Mouse (Mus musculus): Measurements from ENCODE around the gene Dip2c. TPM values are rescaled to one million over a fixed set of nuclear protein-coding genes. Genes with fewer than 3 reads are reported as not detected.

The Dip2c gene
- polyA plus RNA-seq, 1 experiment = 8.4 TPM

GRCm38 (mm10) chr13:9333187-9333586 is 56.9 kb downstream of the Dip2c start:
- H3K4me3 ChIP-seq (ENCODE audit: low read depth, low read length) = no peak overlapping the region
- no peak overlapping the region for H3K27ac ChIP-seq (ENCODE audit: insufficient read depth, low read length)
- no peaks in the 10 kb centered on the region for H3K4me1 ChIP-seq (ENCODE audit: control insufficient read depth, insufficient read depth, low read length)
- H3K36me3 ChIP-seq (ENCODE audit: control insufficient read depth, insufficient read depth, low read length, poor library complexity, severe bottlenecking) = no peaks in the 10 kb centered on the region
- no peaks in the 10 kb centered on the region for H3K27me3 ChIP-seq (ENCODE audit: control insufficient read depth, insufficient read depth, low read length, poor library complexity, severe bottlenecking)
- H3K9me3 ChIP-seq (replicated peaks; ENCODE audit: control insufficient read depth, insufficient read depth, low read length, poor library complexity, severe bottlenecking) = no peaks in the 10 kb centered on the region
- no peak for TF ChIP-seq CTCF (IDR thresholded peaks at IDR 0.05; ENCODE audit: low read depth, low read length)
- no peak for TF ChIP-seq EP300 (IDR thresholded peaks at IDR 0.05; ENCODE audit: insufficient read depth, low read depth, low read length)
- no peak for TF ChIP-seq POLR2A (IDR thresholded peaks at IDR 0.05; ENCODE audit: insufficient read depth, low read length)
- no peak overlapping the region for H3K9ac ChIP-seq (ENCODE audit: low read depth, poor library complexity, severe bottlenecking)

GRCm38 (mm10) chr13:9340293-9340692 is 64.0 kb downstream of the Dip2c start:
- Histone ChIP-seq H3K4me1 (ENCODE audit: control insufficient read depth, insufficient read depth, low read length) (no peaks in the 10 kb centered on the region), H3K27me3 (ENCODE audit: control insufficient read depth, insufficient read depth, low read length, poor library complexity, severe bottlenecking) (no peaks in the 10 kb centered on the region), H3K9ac (ENCODE audit: low read depth, poor library complexity, severe bottlenecking) (no peak overlapping the region), H3K9me3 (replicated peaks; ENCODE audit: control insufficient read depth, insufficient read depth, low read length, poor library complexity, severe bottlenecking) (no peaks in the 10 kb centered on the region), H3K36me3 (ENCODE audit: control insufficient read depth, insufficient read depth, low read length, poor library complexity, severe bottlenecking) (no peaks in the 10 kb centered on the region), H3K27ac (ENCODE audit: insufficient read depth, low read length) (no peak overlapping the region), H3K4me3 (ENCODE audit: low read depth, low read length) (no peak overlapping the region)
- no peak for TF ChIP-seq POLR2A (IDR thresholded peaks at IDR 0.05; ENCODE audit: insufficient read depth, low read length)

DNA sequence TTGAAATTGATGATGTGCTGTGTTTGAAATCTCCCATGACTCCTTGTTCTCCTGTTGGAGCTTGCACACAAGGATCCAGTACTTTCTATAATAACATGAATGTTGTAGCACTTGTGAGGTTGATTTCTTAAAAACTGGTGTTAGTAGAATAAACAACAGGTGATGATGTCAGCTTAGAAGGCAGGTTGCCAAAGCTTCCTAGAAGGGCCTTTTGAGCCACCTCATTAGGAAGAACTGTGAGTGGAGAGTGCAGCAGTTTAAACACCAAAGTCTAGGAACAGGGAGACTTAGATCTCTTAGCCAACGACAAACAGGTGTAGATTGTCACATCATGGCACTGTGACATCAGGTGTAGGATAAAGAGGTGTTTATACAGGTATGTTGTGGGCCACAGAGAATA is 66.4 kb downstream of the Dip2c start:
- Histone ChIP-seq H3K4me3 (ENCODE audit: low read depth, low read length) (no peak overlapping the region), H3K27me3 (ENCODE audit: control insufficient read depth, insufficient read depth, low read length, poor library complexity, severe bottlenecking) (no peaks in the 10 kb centered on the region), H3K4me1 (ENCODE audit: control insufficient read depth, insufficient read depth, low read length) (no peaks in the 10 kb centered on the region), H3K36me3 (ENCODE audit: control insufficient read depth, insufficient read depth, low read length, poor library complexity, severe bottlenecking) (no peaks in the 10 kb centered on the region), H3K9me3 (replicated peaks; ENCODE audit: control insufficient read depth, insufficient read depth, low read length, poor library complexity, severe bottlenecking) (no peaks in the 10 kb centered on the region), H3K9ac (ENCODE audit: low read depth, poor library complexity, severe bottlenecking) (no peak overlapping the region), H3K27ac (ENCODE audit: insufficient read depth, low read length) (no peak overlapping the region)
- TF ChIP-seq EP300 (IDR thresholded peaks at IDR 0.05; ENCODE audit: insufficient read depth, low read depth, low read length) = no peak
- TF ChIP-seq POLR2A (IDR thresholded peaks at IDR 0.05; ENCODE audit: insufficient read depth, low read length) = no peak
- no peak for TF ChIP-seq CTCF (IDR thresholded peaks at IDR 0.05; ENCODE audit: low read depth, low read length)

DNA sequence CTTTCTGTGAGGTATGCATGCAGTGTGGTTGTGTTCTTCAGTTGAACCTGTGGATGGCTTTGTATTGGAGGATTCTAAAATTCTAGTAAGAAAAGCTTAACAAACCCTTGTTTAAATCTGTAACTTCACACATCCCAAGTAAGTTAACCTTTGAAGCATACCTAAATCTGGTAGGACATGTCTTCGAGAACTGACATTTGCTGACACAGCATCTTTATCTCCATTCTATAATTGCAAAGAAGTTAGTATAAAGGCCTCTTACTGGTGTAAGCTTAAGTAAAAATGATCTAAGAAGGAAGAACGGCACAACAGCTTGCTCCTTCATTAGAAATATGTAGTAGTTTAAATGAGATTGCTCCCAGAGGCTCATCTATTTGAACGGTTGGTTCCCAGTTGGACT is 71.1 kb downstream of the Dip2c start:
- no peaks in the 10 kb centered on the region for H3K9me3 ChIP-seq (replicated peaks; ENCODE audit: control insufficient read depth, insufficient read depth, low read length, poor library complexity, severe bottlenecking)
- no peak overlapping the region for H3K9ac ChIP-seq (ENCODE audit: low read depth, poor library complexity, severe bottlenecking)
- TF ChIP-seq EP300 (IDR thresholded peaks at IDR 0.05; ENCODE audit: insufficient read depth, low read depth, low read length) (no peak), CTCF (IDR thresholded peaks at IDR 0.05; ENCODE audit: low read depth, low read length) (no peak), POLR2A (IDR thresholded peaks at IDR 0.05; ENCODE audit: insufficient read depth, low read length) (no peak)
- H3K27me3 ChIP-seq (ENCODE audit: control insufficient read depth, insufficient read depth, low read length, poor library complexity, severe bottlenecking) = no peaks in the 10 kb centered on the region
- H3K27ac ChIP-seq (ENCODE audit: insufficient read depth, low read length) = no peak overlapping the region
- no peak overlapping the region for H3K4me3 ChIP-seq (ENCODE audit: low read depth, low read length)
- no peaks in the 10 kb centered on the region for H3K4me1 ChIP-seq (ENCODE audit: control insufficient read depth, insufficient read depth, low read length)
- H3K36me3 ChIP-seq (ENCODE audit: control insufficient read depth, insufficient read depth, low read length, poor library complexity, severe bottlenecking) = no peaks in the 10 kb centered on the region

GRCm38 (mm10) chr13:9350670-9351069 is 74.3 kb downstream of the Dip2c start:
- Histone ChIP-seq H3K9me3 (replicated peaks; ENCODE audit: control insufficient read depth, insufficient read depth, low read length, poor library complexity, severe bottlenecking) (no peaks in the 10 kb centered on the region), H3K4me1 (ENCODE audit: control insufficient read depth, insufficient read depth, low read length) (no peaks in the 10 kb centered on the region), H3K36me3 (ENCODE audit: control insufficient read depth, insufficient read depth, low read length, poor library complexity, severe bottlenecking) (no peaks in the 10 kb centered on the region), H3K4me3 (ENCODE audit: low read depth, low read length) (no peak overlapping the region), H3K27ac (ENCODE audit: insufficient read depth, low read length) (no peak overlapping the region), H3K9ac (ENCODE audit: low read depth, poor library complexity, severe bottlenecking) (no peak overlapping the region), H3K27me3 (ENCODE audit: control insufficient read depth, insufficient read depth, low read length, poor library complexity, severe bottlenecking) (no peaks in the 10 kb centered on the region)
- TF ChIP-seq CTCF (IDR thresholded peaks at IDR 0.05; ENCODE audit: low read depth, low read length) (no peak), POLR2A (IDR thresholded peaks at IDR 0.05; ENCODE audit: insufficient read depth, low read length) (no peak), EP300 (IDR thresholded peaks at IDR 0.05; ENCODE audit: insufficient read depth, low read depth, low read length) (no peak)

DNA sequence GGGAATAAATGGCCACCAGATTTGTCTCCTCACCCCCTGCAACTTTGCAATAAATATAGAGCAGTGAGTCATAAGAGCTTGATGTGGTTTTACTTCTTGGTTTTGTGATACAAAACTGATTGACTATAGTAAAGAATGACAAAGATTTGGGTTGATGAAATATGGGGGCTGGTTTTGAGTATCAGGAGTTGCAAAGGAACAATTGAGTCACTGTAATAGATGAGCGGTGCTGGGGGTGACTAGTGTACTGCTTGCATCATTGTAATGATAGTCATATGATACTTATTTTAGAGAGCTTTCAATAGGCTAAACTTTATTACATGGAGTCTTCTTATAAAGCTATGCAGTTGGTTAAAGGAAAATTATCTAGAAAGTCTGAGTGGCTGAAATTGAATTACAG is 77.6 kb downstream of the Dip2c start:
- Histone ChIP-seq H3K4me3 (ENCODE audit: low read depth, low read length) (no peak overlapping the region), H3K9me3 (replicated peaks; ENCODE audit: control insufficient read depth, insufficient read depth, low read length, poor library complexity, severe bottlenecking) (no peaks in the 10 kb centered on the region), H3K27ac (ENCODE audit: insufficient read depth, low read length) (no peak overlapping the region), H3K4me1 (ENCODE audit: control insufficient read depth, insufficient read depth, low read length) (no peaks in the 10 kb centered on the region), H3K9ac (ENCODE audit: low read depth, poor library complexity, severe bottlenecking) (no peak overlapping the region), H3K27me3 (ENCODE audit: control insufficient read depth, insufficient read depth, low read length, poor library complexity, severe bottlenecking) (no peaks in the 10 kb centered on the region), H3K36me3 (ENCODE audit: control insufficient read depth, insufficient read depth, low read length, poor library complexity, severe bottlenecking) (no peaks in the 10 kb centered on the region)
- TF ChIP-seq EP300 (IDR thresholded peaks at IDR 0.05; ENCODE audit: insufficient read depth, low read depth, low read length) = no peak
